Mouse (Mus musculus) retina, embryonic 14.5 days (tissue): ENCODE measurements around the gene 4933424G06Rik.

ENCODE experiments used
- DNase-seq: peaks from one replicate; pipeline ENCODE4 v3.0.0-alpha.2; 2015; ENCODE audit warnings: low spot score

Gene 4933424G06Rik

DNA sequence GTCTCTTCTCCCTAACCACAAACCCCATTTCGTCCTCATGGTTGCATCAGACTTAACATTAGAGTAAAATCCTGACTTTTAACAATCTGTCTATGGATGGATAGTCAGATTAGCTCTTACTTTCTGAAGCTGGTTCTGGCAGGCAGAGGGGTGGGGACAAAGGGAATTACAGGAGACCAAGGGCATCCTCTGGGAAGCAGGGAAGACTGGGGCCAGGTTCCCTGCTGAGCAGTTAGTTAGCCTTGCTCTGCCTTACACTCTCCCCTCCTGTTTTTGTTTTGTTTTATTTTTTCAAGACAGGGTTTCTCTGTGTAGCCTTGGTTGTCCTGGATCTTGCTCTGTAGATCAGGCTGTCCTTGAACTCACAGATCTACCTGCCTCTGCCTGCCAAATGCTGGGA lies 60.0 kb downstream of the 4933424G06Rik start:
- DNase-seq, result no peak

DNA sequence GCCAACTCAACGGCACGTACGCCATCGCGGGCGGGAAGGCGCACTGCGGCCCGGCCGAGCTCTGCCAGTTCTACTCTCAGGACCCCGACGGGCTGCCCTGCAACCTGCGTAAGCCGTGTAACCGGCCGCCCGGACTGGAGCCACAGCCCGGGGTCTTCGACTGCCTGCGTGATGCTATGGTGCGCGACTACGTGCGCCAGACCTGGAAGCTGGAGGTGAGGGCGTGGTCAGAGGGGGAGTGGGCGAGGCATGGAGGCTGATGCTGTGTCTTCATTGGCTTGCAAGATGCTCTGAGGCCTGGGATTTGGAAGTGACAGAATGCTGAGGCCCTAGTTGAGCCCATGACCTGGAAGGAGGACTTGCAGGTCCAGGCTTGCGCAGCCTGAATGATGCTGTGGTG lies 61.0 kb downstream of the 4933424G06Rik start:
- peak; percentile 40 for DNase-seq

DNA sequence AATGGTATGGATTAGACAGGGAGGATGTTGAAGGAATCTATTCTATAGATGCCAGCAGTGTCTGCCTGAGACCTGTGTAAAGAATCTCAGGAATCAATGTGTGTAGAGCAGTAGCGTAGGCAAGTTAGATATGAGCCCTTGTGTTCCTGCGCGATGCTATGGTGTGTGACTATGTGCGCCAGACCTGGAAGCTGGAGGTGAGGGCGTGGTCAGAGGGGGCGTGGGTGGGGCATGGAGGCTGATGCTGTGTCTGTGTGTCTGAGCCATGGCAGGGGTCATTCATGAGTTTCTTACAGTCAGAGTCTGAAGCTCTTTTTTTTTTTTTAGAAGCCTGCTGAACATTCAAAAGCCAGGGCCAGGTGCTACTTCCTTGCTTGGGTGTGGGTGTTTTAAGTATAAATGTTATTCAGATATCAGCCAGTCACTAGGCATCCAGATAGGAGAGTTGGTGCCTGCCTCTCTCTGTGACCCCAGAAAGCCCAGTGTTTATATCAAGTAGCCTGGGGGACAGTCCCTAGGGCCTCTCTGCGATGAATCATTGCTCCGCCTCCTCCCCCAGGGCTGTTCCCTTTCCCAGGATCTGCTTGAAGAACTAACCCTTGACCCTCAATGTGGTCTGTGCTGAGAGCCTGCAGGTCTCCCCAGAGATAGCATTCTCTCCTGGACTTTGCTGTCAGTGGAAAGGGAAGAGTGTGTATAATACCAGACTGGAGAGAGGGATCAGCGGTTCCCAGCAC lies 62.4 kb downstream of the 4933424G06Rik start:
- DNase-seq, result no peak

DNA sequence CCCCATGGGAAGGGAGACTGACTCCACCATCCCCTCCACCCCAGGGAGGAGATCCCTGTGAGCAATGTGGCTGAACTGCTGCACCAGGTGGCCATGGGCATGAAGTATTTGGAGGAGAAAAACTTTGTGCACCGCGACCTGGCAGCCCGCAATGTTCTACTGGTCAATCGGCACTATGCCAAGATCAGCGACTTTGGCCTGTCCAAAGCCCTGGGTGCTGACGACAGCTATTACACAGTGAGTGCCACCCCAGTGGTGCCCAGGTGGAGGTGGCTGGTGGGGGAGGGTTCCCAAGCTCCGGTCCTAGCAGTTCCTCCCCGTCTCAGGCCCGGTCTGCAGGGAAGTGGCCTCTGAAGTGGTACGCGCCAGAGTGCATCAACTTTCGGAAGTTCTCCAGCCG lies 70.8 kb downstream of the 4933424G06Rik start:
- no peak for DNase-seq

DNA sequence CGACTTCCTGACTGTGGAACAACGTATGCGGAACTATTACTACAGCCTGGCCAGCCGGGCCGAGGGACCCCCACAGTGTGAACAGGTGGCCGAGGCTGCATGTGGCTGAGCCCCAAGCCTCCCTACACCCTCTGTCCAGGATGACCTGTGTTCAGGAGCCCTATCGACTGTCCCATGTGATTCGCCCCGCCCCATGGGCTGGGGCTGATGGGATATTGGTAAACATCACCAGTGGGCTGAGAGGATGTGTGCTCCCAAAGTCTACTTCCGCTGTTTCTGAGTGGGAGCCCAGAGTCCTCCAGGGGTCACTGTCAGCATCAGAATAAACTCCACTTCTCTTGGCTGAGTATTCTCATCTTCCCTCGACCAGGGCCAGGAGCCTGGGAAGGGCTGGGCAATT lies 72.5 kb downstream of the 4933424G06Rik start:
- no peak for DNase-seq

DNA sequence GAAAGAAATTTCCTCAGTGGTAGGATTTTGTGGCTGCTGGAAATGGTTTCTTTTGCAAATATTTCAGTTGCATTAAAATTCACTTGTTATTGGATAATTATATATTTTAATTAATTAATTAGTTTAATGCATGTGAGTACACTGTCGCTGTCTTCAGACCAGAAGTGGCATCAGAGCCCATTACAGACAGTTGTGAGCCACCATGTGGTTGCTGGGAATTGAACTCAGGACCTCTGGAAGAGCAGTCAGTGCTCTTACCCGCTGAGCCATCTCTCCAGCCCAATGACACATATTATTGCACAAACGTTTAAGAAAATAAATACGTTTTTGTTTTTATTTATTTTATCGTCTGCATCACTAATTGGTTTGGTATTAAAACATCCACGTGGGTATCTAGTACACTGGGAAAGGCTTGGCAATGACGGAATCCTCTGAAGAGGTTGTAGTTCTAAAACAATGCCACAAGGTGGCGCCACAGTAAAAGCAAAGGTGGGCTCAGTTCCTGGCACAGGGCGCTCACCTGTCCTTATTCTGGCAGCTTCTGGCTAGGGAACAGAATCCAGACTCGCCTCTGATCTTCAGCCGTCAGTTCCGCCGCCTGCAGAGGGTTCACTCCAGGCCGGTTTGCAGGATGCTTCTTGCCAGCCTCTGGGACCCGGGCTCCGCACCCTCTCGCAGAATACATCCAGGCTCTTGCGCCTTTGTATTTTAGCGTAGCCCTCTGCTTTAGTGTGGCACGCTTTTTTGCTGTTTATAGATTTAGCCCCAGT lies 74.6 kb downstream of the 4933424G06Rik start:
- peak; percentile 88 for DNase-seq

DNA sequence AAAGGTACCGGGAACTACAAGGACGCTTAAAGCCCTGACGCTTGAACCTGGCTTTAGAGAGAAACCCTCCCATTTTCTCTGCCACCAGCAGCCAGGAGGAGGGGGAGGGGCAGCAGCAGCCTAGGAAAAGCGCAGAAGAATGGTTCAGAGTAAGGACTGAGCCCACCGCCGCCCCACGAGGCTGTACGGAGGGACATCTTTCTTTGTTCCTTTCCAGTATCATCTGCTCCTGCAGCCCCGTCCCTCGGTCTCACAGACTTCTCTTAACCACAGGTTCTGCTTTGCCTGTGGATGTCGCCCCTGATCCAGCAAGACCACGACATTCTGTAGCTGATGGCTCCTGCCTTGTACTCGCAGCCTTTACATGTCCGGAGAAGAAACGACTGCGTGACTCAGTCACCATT lies 75.3 kb downstream of the 4933424G06Rik start:
- DNase-seq, result peak; percentile 54

DNA sequence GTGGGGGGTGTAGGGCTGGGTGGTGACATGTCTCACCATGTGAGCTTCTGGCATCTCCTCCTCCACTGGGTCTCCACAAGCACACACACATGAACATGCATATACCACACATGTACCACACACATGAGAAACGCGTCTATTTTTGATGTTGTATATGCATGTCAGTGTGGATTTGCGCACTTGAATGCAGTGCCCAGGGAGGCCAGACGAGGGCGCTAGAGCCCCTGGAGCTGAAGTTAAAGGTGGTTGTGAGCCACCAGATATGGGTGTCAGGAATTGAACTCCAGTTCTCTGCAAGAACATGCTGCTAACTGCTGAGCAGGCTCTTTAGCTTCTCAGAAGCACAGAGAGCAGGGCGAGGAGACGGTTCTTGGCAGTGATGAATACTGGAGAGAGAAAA lies 76.4 kb downstream of the 4933424G06Rik start:
- no peak for DNase-seq

DNA sequence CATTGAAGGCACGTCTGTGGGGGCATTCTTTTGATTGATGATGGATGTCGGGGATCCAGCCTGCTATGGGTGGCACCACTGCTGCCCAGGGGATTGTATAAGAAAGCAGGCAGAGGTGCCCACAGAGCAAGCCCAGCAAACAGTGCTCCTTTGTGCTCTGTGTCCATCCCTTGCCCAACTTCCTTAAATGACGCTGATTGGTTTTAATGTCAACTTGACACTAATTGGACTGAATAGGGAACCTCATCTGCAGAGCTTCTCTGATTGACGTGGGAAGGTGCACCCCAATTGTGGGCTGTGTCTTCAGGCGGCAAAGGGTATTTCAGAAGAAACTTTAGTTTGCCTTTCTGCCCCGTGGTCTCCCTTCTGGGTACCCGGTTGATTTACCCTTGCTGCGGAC lies 79.5 kb downstream of the 4933424G06Rik start:
- peak; percentile 41 for DNase-seq

DNA sequence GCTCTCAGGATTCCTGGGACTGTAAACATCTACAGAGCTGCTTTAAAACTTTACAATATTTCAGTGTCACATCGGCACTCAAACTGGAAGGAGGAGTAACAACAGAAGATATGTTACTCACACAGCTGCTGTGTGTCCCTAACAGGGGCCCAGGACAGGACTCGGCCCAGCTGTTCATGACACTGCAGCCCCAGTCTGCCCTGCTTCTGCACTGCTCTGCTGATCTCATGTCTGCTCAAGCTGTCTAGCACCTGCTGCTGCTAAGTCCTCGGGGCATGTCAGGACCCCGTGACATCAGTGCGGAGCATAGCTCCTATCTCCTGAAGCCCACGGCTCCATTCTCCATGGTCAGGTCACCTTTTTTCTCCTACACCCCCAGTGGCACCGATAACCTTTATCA lies 86.8 kb downstream of the 4933424G06Rik start:
- no peak for DNase-seq

DNA sequence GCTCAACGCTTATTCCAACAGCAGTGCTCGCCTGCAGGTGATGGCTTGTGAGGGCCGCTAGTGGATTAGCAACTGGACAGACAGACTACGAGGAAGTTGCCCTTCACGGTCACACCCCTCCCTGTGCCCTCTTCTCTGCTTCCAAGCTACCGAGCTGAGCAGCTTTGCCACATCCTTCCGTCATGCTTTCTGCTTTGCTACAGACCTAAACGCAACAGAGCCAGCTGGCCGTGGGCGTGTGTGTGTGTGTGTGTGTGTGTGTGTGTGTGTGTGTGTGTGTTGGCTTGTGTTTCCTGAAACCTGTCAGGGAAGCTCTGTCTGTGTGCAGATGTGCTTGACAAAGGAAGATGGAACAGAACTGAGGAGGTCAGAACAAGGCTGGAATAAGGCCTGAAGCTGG lies 87.5 kb downstream of the 4933424G06Rik start:
- DNase-seq, result no peak

DNA sequence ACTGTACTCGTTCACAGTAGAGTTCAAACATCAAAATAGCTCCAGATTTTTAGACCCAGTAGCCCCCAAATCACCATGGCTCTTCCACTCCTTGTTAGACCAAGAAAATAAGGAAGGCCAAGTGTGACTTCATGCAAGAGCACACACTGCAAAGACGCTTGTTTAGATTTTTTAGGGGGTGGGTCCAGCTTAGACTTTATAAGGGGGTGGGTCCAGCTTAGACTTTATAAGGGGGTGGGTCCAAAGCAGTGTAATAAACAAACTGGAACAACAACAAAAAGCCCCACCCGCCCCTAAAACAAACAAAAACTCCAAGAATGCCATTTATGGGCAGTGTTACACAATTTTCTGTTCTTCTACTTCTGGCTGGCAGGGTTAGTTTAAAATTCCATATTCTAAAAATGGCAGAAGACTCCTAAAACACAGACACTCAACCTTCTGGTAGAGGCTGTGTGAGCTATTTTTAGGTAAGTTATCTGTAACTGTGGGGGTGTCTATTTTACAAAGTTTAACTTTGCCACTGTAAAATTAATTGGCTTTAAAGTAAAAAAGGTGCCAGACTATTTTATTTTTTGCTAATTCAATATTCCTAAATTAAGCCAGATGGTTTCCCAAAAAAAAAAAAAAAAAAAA lies 90.5 kb downstream of the 4933424G06Rik start:
- DNase-seq, result no peak

DNA sequence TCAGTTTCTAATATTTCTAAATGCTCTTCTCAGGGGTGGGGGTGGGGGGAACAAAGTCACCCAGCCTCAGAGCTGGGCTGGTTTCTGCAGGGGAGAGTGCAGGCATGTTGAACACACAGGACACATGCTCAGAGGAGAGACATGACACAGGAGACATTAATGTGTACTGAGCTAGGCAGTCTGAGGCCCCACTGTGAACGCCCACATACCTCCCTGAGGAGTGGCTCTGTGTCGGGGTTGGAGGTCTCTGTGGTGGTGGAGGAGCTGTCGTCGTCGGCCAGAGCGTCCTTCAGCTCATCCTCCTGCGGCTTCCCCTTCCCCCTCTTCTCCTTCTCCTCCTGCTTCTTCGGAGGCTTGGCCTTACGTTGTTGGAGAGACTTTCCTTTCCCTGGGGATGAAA lies 94.3 kb downstream of the 4933424G06Rik start:
- no peak for DNase-seq

DNA sequence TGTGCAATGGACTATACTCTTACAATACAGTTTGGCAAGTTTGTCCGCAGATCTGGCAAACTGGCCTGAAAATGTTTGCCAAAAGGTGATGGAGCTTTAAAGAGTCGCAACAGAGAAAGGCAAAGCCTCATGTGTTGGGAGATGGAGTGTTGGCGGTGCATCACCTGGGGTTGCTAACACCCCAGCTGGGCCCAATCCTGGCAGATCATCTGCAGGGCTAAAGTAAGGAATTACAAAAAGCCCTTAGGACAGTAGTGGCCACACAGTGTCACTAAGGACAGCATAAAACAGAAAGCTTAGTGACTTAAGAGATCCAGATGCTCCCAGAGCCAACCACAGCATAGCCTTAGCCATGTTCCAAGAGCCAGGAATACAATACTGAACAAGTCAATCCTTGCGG lies 94.9 kb downstream of the 4933424G06Rik start:
- DNase-seq, result no peak

DNA sequence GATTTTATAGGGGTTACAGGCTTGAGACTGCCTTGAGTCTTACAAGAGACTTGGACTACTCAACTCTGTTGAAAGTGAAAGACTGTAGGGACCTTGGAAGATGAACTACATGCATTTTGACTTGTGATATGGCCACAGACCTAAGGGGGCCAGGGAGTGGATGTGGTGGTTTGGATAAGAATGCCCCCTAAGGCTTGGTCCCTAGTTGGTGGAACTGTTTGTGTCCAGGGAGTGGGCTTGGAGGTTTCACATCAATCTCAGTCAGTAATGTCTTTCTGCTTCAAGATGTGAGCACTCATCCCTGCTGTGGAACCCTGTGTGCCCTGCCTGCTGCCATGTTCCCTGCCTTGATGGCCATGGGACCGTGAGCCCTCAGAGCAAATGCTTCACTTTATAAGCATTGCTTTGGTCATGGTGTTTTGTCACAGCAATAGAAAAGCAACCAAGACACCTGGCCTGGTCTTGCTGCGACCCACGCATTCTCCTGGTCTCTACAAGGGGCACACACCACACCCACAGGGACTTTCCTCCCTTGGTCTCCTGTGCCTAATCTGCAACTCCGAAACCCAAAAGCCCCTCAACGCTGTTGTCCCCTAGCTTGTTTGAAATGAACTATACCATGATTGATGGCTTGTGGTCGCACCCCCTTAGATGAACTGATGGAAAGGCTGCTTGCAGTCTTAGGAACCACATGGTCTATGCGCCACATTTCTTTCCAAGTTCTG lies 96.4 kb downstream of the 4933424G06Rik start:
- DNase-seq, result no peak

DNA sequence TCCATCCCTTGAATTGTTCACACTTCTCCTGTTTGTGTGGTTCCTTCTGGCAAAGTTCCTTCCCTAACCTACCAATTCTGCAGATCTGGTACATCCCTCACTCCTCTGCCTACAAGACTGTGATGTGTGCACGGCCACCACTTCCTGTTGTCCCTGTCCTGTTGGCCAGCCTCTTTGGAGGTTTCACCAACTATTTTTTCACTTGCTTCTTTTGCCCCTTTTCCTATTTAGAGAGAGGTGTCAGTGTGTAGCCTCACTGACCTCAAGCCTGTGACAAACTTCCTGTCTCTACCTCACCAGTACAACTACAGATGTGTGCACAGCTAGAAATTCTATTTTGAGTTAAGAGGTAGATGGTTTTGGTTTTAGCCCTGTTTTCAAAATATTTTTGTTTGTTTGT lies 97.1 kb downstream of the 4933424G06Rik start:
- no peak for DNase-seq
